ENCODE assay signal across 17 mouse cellular contexts in genomic region chr14:120330881-120331514, GRCm38 (mm10). TPM values are rescaled to one million over a fixed set of nuclear protein-coding genes. Genes with fewer than 3 reads are reported as not detected.
DNase-seq lines count a peak whose midpoint lies in the region; ATAC-seq and TF ChIP-seq lines count a peak whose summit lies in the region.
"Had no signal": no experiment of that assay in that cellular context is flagged by ENCODE, and none has a peak within 500 bp of the region (broad histone marks: within the 10 kb centered on the region; RNA-seq: fewer than 3 reads in every experiment).

No protein-coding gene starts in this region.

- H3K4me2 ChIP-seq in forebrain, postnatal 0 days (ENCODE audit: low read depth) = peak overlapping the region; percentile 28
- H3K4me2 ChIP-seq in forebrain, embryonic 12.5 days = no peak overlapping the region
- no peak overlapping the region for H3K4me2 ChIP-seq in heart, embryonic 16.5 days (ENCODE audit: low read depth, low read length)
- H3K4me2 ChIP-seq: hindbrain, embryonic 12.5 days; limb, embryonic 13.5 days; liver, embryonic 13.5 days; lung, embryonic 14.5 days; midbrain, embryonic 12.5 days; neural tube, embryonic 13.5 days had no signal

- DNase-seq in cerebellum, adult 8-10 months = peak; percentile 39
- DNase-seq in cerebellum, adult 11-12 months = no peak
- DNase-seq in forebrain, postnatal 0 days = no peak
- no peak for DNase-seq in heart, postnatal 36 days
- DNase-seq in cerebellum, postnatal 14 days = peak; percentile 36 to 49
- no peak for DNase-seq in urinary bladder, adult 2 months (ENCODE audit: low spot score)
- DNase-seq: adrenal gland, postnatal 14 days; liver, embryonic 13.5 days; lung, embryonic 14.5 days had no signal

- ATAC-seq in forebrain, postnatal 0 days = no peak
- no peak for ATAC-seq in forebrain, embryonic 12.5 days (ENCODE audit: low FRiP score)
- ATAC-seq in heart, embryonic 16.5 days (replicated peaks; ENCODE audit: extremely low read depth, insufficient read depth, low FRiP score) = no peak

- no peak overlapping the region for H3K4me3 ChIP-seq in forebrain, postnatal 0 days (ENCODE audit: low read depth, low read length)
- no peak overlapping the region for H3K4me3 ChIP-seq in forebrain, embryonic 12.5 days (replicated peaks)
- no peak overlapping the region for H3K4me3 ChIP-seq in heart, embryonic 16.5 days (ENCODE audit: low read length)
- H3K4me3 ChIP-seq: hindbrain, embryonic 12.5 days; limb, embryonic 13.5 days; liver, embryonic 13.5 days; midbrain, embryonic 12.5 days; neural tube, embryonic 13.5 days had no signal

- H3K9ac ChIP-seq in forebrain, postnatal 0 days = no peak overlapping the region
- no peak overlapping the region for H3K9ac ChIP-seq in forebrain, embryonic 12.5 days
- no peak overlapping the region for H3K9ac ChIP-seq in heart, embryonic 16.5 days (ENCODE audit: low read length)
- H3K9ac ChIP-seq: hindbrain, embryonic 12.5 days; limb, embryonic 13.5 days; liver, embryonic 13.5 days; lung, embryonic 14.5 days; midbrain, embryonic 12.5 days; neural tube, embryonic 13.5 days had no signal

- no peaks in the 10 kb centered on the region for H3K9me3 ChIP-seq in forebrain, postnatal 0 days (ENCODE audit: low read length)
- H3K9me3 ChIP-seq in forebrain, embryonic 12.5 days = no peaks in the 10 kb centered on the region
- H3K9me3 ChIP-seq in heart, embryonic 16.5 days (replicated peaks; ENCODE audit: control insufficient read depth, low read length) = no peaks in the 10 kb centered on the region
- H3K9me3 ChIP-seq: hindbrain, embryonic 12.5 days; limb, embryonic 13.5 days; liver, embryonic 13.5 days; midbrain, embryonic 12.5 days; neural tube, embryonic 13.5 days had no signal

- WGBS in forebrain, postnatal 0 days = 86% methylated on average over 13 of the region's 13 CpGs
- 89% methylated on average over 13 of the region's 13 CpGs for WGBS in forebrain, embryonic 12.5 days
- WGBS in heart, embryonic 16.5 days = 81% methylated on average over 13 of the region's 13 CpGs

- no peak for TF ChIP-seq CTCF in forebrain, postnatal 0 days (IDR thresholded peaks at IDR 0.05; ENCODE audit: low read depth)

- no peaks in the 10 kb centered on the region for H3K4me1 ChIP-seq in forebrain, postnatal 0 days (ENCODE audit: insufficient read depth)
- H3K4me1 ChIP-seq in forebrain, embryonic 12.5 days = peaks cover 15% of the 10 kb centered on the region
- peaks cover 38% of the 10 kb centered on the region for H3K4me1 ChIP-seq in heart, embryonic 16.5 days (ENCODE audit: control insufficient read depth, insufficient read depth, low read length)

- no peak overlapping the region for H3K27ac ChIP-seq in forebrain, postnatal 0 days (ENCODE audit: low read depth, low read length)
- no peak overlapping the region for H3K27ac ChIP-seq in forebrain, embryonic 12.5 days
- peak overlapping the region; percentile 18; the same call in 1 of the 2 replicates for H3K27ac ChIP-seq in heart, embryonic 16.5 days (ENCODE audit: low read length)
- H3K27ac ChIP-seq: hindbrain, embryonic 12.5 days; limb, embryonic 13.5 days; liver, embryonic 13.5 days; macrophage; midbrain, embryonic 12.5 days; neural tube, embryonic 13.5 days had no signal

- no peaks in the 10 kb centered on the region for H3K27me3 ChIP-seq in forebrain, postnatal 0 days (ENCODE audit: insufficient read depth, low read length)
- no peaks in the 10 kb centered on the region for H3K27me3 ChIP-seq in forebrain, embryonic 12.5 days
- no peaks in the 10 kb centered on the region for H3K27me3 ChIP-seq in heart, embryonic 16.5 days (ENCODE audit: control insufficient read depth, insufficient read depth, low read length)
- H3K27me3 ChIP-seq: CH12.LX; hindbrain, embryonic 12.5 days; limb, embryonic 13.5 days; liver, embryonic 13.5 days; midbrain, embryonic 12.5 days; neural tube, embryonic 13.5 days had no signal

- intact Hi-C loops in heart, postnatal 36 days (cut with DNase I) = no loop called here

- H3K36me3 ChIP-seq in forebrain, postnatal 0 days (ENCODE audit: insufficient read depth) = no peaks in the 10 kb centered on the region
- H3K36me3 ChIP-seq in forebrain, embryonic 12.5 days (replicated peaks) = no peaks in the 10 kb centered on the region
- peaks cover 8% of the 10 kb centered on the region; the same call in 1 of the 2 replicates for H3K36me3 ChIP-seq in heart, embryonic 16.5 days (ENCODE audit: control insufficient read depth, insufficient read depth)
- H3K36me3 ChIP-seq: hindbrain, embryonic 12.5 days; liver, embryonic 13.5 days; midbrain, embryonic 12.5 days; neural tube, embryonic 13.5 days had no signal

RNA-seq across cellular contexts. Expression of gene Mbnl2, which starts 55.5 kb away (rescaled TPM):
- 38.9 and 58.6 TPM in 2 replicates for total RNA-seq in forebrain, postnatal 0 days (2014; rRNA removed)
- 17.1 and 23.9 TPM in 2 replicates for polyA plus RNA-seq in forebrain, postnatal 0 days (2015; fragmentation: Nextera tagmentation; extraction: Ambion mirVana)
- polyA plus RNA-seq in forebrain, embryonic 12.5 days (2016; fragmentation: Nextera tagmentation; extraction: Ambion mirVana) = 29.4 and 32.5 TPM in 2 replicates
- polyA plus RNA-seq in heart, embryonic 16.5 days (2015; fragmentation: Nextera tagmentation; extraction: Ambion mirVana) = 129 and 142 TPM in 2 replicates
- total RNA-seq in heart, postnatal 36 days (2021) = 100 to 1,000 TPM; 248 to 254 TPM
- polyA plus RNA-seq in urinary bladder, adult 2 months (2012; rRNA removed) = 161 and 178 TPM in 2 replicates

Comparison
In these comparisons a context has a peak if more than half of its experiments do, and no peak if none do; other contexts are left out.
1. DNase-seq: peak in cerebellum, adult 8-10 months (single experiment) and cerebellum, postnatal 14 days (2 of 2); none in cerebellum, adult 11-12 months (single experiment), forebrain, postnatal 0 days (single experiment), heart, postnatal 36 days (0 of 2) and urinary bladder, adult 2 months (single experiment).